Mouse (Mus musculus): ENCODE measurements around the gene Insr.

DNA sequence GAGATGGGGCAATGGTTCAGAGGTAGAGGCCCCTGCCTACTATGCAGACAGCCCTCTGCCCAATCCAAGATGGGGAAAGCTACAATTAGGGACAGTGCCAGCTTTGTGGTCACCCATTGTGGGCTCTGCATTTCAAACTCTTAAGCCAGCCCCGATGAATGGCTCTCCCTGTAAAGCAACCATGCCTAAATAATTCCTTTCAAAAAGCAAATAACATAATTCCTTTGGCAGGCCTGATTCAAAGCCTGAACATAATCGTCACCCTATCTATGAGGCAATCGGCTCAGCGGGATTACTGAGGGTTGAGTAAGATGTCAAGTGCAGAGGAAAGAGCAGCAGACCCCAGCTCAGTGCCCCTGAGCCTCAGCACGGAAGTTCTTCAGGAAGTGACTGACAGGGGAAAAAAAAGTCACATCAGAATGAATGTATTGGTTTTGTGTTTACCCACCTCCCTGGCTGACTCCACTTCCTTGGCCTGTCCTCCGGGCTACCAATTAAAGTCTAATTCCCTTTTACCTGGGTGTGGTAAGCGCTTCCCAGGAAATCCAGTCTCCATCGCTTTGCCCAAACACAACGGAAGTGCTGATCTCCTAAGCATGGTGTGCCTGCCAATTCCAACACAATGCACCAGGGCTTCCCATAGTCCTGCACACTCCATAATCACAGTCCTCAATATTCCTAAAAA, 19.1 kb downstream of the Insr start:
- TF ChIP-seq POLR2A (IDR thresholded peaks at IDR 0.05; ENCODE audit: low read depth, low read length) (no peak), CTCF (conservative IDR thresholded peaks at IDR 0.05 in 1 of 2, IDR thresholded peaks at IDR 0.05 in 1 of 2; ENCODE audit: low read depth in 2 of 2, low read length in 2 of 2) (no peak)

Measured in CH12.LX (cell line).